Mouse (Mus musculus) gastrocnemius, postnatal 14 days (tissue): ENCODE results near the gene BC061212. TPM values are rescaled to one million over a fixed set of nuclear protein-coding genes. Genes with fewer than 3 reads are reported as not detected.
"Not testable (repeated sequence)": the region's sequence is repeated elsewhere in the genome, so short reads cannot be mapped to it uniquely, and the experiment has no call there.

Experiments used
- DNase-seq: peaks from one replicate; pipeline ENCODE4 v3.0.0; 2021; ENCODE audit warnings: mixed read lengths
- intact Hi-C: fragments of 180-260 bp; cut with DNase I; formaldehyde crosslinking; loops from one replicate; pipeline ENCODE4 v1.15.1; 2025; ENCODE audit warnings: low total_unique reads
- long read RNA-seq, 2 experiments: library from polyadenylated mRNA; stranded (forward); transcript quantifications; one replicate each; pipeline ENCODE4 v2.0.0; 2021
- total RNA-seq, 2 experiments: library from RNA; stranded (reverse); gene quantifications; 2 replicates each; pipeline ENCODE4 v1.2.3; 2021

BC061212 gene
- total RNA-seq, result not detected
- long read RNA-seq, experiment 1, result 0 reads
- long read RNA-seq, experiment 2, result 0 reads

GRCm38 (mm10) chr5:94070445-94070844 is at the start of gene BC061212:
Gene BC061212, minus strand, starts transcription at chr5:94070545.
- intact Hi-C loops, DNase-seq: not testable (repeated sequence)

- DNase-seq, intact Hi-C loops: not testable (repeated sequence)
These were observed 5.7 kb upstream of the BC061212 start, which contains the start of gene Gm6351 for GRCm38 (mm10) chr5:94076085-94076484. Gene Gm6351, plus strand, starts transcription at chr5:94076385.

Other genes with a start within 250 kb of the BC061212 start
- not detected for gene Gm7792, start 226.8 kb downstream of the BC061212 start, total RNA-seq
- not detected for gene Gm16429, start 141.5 kb downstream of the BC061212 start, total RNA-seq
- not detected for gene Gm6351, start 5.8 kb upstream of the BC061212 start, total RNA-seq
- not detected for gene Gm3106, start 147.5 kb upstream of the BC061212 start, total RNA-seq
- not detected for gene A430089I19Rik, start 236.3 kb upstream of the BC061212 start, total RNA-seq
- gene Gm6502, start 243.9 kb upstream of the BC061212 start, total RNA-seq, result not detected